Mouse (Mus musculus): ENCODE data around the gene Spns1.

The Spns1 gene

GRCm38 (mm10) chr7:126338906-126339305 is 38.3 kb downstream of the Spns1 start:
- 89% methylated on average over 8 of the region's 8 CpGs for WGBS

GRCm38 (mm10) chr7:126335556-126335955 is 41.7 kb downstream of the Spns1 start:
- 97% methylated on average over 1 of the region's 1 CpGs for WGBS

DNA sequence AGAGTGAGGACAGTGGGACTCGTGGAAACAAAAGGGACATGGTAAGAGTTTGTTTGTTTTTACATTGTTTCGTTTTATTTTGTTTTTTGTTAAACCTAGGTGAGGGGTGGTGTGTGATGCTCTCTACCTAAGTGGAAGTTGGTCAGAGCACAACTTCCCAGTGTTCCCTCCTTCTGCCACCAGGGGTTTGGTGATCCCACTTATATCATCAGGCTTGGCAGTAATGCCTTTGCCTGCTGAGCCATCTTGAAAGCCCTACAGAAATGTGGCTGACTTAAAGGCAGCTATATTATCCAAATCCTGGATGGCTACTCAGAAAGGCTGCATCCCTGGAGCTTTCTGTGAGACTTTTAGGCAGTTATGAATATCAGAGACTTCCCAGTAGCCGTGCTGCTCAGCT is 44.6 kb downstream of the Spns1 start:
- 61% methylated on average over 3 of the region's 3 CpGs for WGBS

GRCm38 (mm10) chr7:126330693-126331092 is 46.6 kb downstream of the Spns1 start:
- 79% methylated on average over 2 of the region's 2 CpGs for WGBS

DNA sequence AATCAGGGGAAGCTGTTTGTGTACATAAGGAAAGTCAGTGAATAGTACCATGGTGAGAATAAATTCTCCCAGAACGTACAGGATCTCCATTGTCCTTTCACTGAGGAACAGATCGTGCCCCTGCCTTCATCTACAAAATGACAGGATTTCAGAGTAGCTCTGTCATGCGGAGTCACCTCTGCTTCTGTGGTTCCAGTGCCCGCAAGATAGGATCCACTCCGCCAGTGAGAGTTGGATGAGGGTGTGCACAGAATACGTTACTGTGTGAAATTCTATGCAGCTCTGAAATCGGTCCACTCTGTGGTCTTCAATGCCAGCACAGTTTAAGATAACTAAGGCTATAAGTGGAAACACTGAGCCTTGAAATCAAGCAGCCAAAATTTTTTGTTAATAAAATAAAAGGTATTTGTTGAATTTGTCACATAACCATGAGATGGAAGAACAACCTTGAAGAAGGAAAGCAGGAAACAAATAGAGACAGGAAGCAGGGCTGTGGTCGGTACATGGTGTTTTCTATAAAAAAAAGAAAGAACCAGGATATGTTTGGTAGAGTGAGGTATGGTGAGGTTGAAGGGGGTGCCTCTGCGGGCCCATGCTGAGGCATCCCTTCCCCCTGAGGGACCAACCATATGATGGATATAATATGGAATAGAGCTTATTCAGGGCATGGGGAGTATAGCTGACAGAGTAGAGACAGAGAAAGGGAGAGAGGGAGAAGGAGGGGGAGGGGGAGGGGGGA is 47.2 kb downstream of the Spns1 start:
- WGBS, result 74% methylated on average over 9 of the region's 9 CpGs

- WGBS, result 87% methylated on average over 5 of the region's 6 CpGs
Observed at GRCm38 (mm10) chr7:126328848-126329247, 48.4 kb downstream of the Spns1 start.

GRCm38 (mm10) chr7:126325576-126326273 is 51.5 kb downstream of the Spns1 start:
- 23% methylated on average over 9 of the region's 9 CpGs for WGBS

GRCm38 (mm10) chr7:126324791-126325190 is 52.5 kb downstream of the Spns1 start:
- 47% methylated on average over 3 of the region's 3 CpGs for WGBS

DNA sequence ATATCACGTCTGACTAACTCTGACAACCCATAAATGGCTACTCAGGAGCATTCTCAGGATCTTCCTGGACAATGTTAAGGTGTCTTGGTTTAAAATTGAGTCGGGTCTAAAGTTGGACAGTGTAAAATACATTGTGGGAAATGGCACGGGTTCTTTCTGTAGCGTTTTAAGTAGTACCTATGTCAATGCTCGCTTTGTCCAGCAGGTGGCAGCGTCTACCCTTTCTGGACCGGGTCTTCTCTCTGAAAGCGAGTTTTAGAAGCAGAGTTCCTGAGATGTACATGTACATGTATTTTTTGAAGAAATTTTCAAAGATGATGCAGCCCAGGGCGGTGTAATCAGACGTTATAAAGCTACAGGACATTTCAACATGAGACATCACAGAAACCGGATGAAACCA is 53.5 kb downstream of the Spns1 start:
- 5% methylated on average over 11 of the region's 11 CpGs for WGBS
